Mouse (Mus musculus) C3H10T1/2 (cell line): Measurements from ENCODE around the gene Lrg1. TPM values are rescaled to one million over a fixed set of nuclear protein-coding genes. Genes with fewer than 3 reads are reported as not detected.

Source experiments
- polyA plus RNA-seq, 2 experiments: library from polyadenylated mRNA; unstranded; fragments of >200 nt; fragmentation: generic; extraction: Trizol; gene quantifications; one replicate each; pipeline ENCODE4 v1.2.1; 2012; ENCODE audit warnings: missing spikeins in 2 of 2

The Lrg1 gene
- under 1 TPM in 1 of 2 experiments, not detected in 1; 0.08 TPM for polyA plus RNA-seq

DNA sequence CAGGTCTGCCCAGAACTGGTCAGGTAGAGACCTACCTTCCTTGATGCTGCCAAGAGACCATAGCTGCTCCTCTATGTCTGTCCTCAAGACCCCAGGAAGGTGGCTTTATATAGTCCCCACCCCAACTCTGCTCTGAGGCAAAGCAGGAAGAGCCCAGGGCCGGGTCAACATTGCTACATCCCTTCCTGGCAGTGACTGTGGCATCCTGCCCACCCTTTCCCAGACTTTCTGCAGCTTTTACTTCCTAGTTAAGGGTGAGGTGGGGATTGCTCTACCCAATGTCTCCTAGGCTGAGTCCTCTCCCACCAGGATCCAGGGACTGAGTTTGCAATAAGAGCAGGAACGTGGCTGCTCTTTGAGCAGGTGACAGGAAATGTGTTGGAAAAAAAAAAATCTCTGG lies at the start of gene Lrg1:
TSS of gene Lrg1 (minus strand) at position 176 of the 400 bp plus-strand sequence.

DNA sequence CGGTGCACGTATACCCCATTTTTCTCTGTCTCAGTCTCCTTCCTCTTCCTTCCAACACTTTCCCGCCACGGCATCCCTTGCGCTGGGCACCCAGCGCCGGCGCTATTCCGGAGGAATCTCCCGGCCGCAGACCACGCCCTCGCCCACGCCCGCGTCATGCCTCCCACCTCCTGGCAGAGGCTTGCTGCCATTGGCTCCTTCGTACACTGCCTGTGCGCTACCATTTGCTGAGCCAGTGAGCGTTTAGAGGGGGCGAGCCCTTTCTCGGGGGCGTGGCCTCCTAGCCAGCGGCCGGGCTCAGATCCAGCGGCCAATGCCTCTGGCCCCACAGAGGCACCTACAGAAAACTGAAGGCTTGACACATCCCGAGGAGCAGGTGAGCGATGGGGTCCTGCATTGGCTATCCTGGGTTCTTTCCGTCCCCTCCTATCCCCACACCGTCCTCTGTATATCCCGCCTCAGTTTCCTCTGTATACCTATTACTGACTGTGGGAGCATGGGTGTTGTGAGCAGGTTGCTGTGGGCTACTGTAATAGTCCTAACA lies 40.5 kb upstream of the Lrg1 start, which contains the start of gene Tnfaip8l1:
TSS of gene Tnfaip8l1 (plus strand) at position 247 of the 544 bp plus-strand sequence.

DNA sequence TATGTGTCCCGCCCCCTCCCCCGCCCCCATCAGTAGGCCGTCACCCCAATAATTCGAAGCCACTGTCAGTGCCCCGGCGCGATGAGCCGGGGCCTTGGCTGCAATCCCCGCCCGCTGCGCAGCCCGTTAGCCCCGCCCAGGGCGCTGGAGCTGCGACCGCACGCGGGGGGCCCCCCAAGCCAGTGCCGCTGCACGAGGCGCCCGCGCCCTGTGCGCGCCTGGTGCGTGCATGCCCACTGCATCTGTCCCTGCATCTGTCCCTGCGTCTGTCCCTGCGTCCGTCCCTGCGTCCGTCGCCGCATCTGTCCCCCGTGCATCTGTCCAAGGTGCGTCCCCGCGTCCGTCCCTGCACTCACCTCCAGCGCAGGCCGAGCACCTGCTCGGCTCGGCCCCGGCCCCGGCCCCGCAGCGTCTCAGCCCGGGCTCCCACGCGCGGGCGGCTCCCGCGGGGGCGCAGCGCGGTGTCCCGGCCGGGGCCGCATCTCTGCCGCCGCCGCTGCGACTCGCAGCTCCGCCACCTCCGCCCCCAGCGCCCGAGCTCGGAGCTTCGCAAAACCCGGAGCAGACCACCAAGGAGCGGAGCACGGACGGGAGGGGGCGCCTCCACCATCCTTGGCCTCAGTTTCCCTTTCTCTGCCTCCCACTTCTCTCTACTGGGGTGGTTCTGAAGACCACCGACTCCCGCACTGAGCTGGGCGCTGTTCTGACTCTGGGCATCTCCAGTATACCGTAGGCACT lies 18.2 kb upstream of the Lrg1 start, which contains the start of gene Sema6b:
TSS of gene Sema6b (minus strand) at position 486 of the 738 bp plus-strand sequence.

DNA sequence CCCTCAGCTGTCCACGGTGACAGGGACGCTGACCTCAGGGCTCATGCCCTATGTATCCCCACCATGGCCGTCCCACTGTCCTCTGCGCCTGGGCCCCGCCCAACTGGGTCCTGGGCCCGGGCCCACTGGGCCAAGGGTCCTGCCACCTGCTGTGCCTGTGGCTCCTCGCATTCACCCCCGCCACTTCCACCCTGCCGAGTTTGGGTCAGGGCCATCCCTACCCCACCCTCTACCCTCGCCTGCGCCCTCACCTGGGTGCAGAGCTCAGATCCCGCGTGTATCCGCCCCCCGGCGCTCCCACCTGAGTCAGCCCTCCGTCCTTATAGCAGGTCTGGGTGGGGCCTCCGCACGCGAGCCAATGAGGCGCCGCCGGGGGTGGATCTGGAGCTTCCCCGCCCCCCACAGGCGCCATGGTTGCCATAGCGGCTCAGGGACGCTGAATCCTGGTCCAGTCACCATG lies 4.5 kb downstream of the Lrg1 start, which contains the start of gene Plin5:
TSS of gene Plin5 (minus strand) at position 346 of the 460 bp plus-strand sequence.

DNA sequence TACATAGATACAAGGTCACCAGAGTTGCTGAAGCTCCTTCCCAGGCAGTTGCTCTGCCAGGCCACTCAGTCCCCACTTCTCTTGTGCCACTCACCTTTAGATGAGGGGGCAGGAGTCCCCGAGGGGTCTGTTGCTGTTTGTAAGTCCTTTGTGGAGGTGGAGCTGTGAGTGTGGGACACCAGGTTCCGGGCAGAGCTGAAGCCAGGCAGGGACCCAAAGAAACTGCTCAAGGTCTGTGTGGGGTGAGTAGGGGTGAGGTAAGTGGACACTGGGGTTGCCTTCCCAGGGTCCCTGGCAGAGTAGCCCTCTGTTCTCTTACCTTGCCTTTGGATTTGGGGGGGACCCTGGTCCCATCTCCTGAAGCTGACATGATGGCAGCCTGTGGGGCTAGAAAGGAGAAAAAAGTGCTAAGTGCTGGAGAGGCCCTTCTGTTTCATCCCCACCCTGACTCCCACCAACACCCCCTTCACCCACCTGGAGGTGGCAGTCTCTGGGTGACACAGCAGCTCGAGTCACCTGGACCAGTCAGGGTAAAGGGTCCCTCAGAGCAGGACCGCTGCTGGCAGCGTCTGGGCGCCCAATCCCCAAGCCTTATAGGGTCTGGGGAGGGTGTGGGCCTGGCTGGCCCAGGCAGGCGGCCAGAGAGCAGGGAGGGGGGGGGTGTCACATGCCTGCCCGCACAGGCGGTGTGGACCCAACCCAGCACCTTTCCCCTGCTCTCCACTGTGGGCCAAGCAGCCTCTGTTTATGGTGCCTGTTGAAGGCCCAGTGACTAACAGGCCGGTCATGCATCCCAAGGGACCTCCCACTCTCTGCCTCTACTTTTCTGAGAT lies 12.4 kb downstream of the Lrg1 start, which contains the start of gene Plin4:
TSS of gene Plin4 (minus strand) at position 585 of the 833 bp plus-strand sequence.

DNA sequence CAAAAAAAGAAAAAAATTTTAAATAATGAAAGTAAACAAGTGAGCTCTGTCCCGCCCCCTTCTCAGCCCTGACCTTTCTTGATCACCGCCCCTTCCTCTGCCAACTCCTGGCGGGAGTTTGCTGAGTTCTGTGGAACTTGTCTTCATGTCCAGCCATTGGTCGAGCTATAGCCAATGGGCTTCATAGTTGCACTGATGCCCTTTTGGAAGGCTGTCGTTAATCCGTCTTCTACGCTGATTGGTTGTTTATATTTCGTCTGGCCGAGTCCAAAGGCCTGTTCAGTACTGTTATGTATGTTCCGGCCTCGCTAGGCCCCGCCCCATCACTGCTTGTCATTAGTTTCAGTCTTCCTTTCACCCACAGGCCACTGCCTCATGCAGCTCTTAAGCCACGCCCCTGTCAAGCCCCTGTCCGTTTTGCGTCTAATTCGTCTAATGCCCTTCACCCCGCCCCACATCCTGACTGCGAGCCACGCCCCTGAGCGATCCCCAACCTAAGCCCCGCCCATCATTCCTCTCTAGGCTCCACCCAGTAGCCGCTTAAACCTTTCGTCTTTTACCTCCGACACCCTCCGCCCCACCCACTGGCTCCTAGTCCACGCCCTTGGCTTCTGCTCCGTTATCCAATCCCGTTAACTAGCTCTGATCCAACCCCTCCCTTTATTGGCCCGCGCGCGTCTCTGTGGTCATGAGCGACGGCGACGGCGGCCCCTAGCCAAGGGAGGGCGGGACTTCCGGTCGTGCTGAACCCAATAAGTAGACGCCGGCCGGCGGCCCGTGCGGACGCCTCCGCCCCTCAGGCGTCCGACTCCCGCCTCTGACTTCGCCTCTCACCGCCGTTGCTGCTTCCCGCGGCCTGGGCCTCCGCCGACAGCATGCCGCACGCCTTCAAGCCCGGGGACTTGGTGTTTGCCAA lies 42.7 kb downstream of the Lrg1 start, which contains the start of gene Hdgfl2:
TSS of gene Hdgfl2 (plus strand) at position 755 of the 916 bp plus-strand sequence.

DNA sequence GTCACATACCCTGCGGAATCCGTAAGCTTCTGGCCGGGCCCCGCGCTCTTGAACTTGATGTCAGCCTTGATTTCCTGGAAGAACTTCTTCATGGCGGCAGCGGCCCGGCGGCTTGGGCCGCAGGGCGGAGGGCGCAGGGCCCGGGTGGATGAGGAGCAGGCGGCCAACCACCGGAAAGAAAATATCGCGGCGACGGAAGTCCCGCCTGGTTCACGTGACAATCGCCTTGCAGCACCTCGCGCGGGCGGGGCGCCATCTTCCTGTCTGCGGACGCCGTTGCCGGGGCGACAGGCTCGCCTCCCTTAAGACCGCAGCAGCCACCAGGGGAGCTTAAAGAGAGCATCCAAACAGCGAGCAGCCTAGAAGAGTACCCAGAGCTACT lies 47.0 kb downstream of the Lrg1 start, which contains the start of gene Ubxn6:
TSS of gene Ubxn6 (minus strand) at position 202 of the 382 bp plus-strand sequence.

Other genes with a start within 250 kb of the Lrg1 start
- gene Zfp119a, start 243.1 kb downstream of the Lrg1 start, polyA plus RNA-seq, result under 1 TPM; 0.07 to 0.77 TPM
- 1 to 10 TPM in 1 of 2 experiments, under 1 TPM in 1; 0.12 to 1.7 TPM for gene Zfp959, start 229.9 kb downstream of the Lrg1 start, polyA plus RNA-seq
- gene Zfp119b, start 172.5 kb downstream of the Lrg1 start, polyA plus RNA-seq, result under 1 TPM; 0.06 to 0.94 TPM
- under 1 TPM in 1 of 2 experiments, not detected in 1; 0.06 TPM for gene Ebi3, start 169.4 kb downstream of the Lrg1 start, polyA plus RNA-seq
- gene Yju2, start 162.9 kb downstream of the Lrg1 start, polyA plus RNA-seq, result 10 to 100 TPM; 16.0 to 20.0 TPM
- gene Shd, start 151.5 kb downstream of the Lrg1 start, polyA plus RNA-seq, result under 1 TPM; 0.02 to 0.21 TPM
- gene Fsd1, start 135.5 kb downstream of the Lrg1 start, polyA plus RNA-seq, result 1 to 10 TPM in 1 of 2 experiments, under 1 TPM in 1; 0.64 to 1.5 TPM
- gene Stap2, start 116.4 kb downstream of the Lrg1 start, polyA plus RNA-seq, result 1 to 10 TPM in 1 of 2 experiments, under 1 TPM in 1; 0.34 to 1.7 TPM
- 100 to 1,000 TPM; 124 to 143 TPM for gene Mpnd, start 116.3 kb downstream of the Lrg1 start, polyA plus RNA-seq
- gene Sh3gl1, start 85.4 kb downstream of the Lrg1 start, polyA plus RNA-seq, result 100 to 1,000 TPM in 1 of 2 experiments, 10 to 100 TPM in 1; 42.7 to 118 TPM
- 10 to 100 TPM; 11.2 to 22.3 TPM for gene Chaf1a, start 81.6 kb downstream of the Lrg1 start, polyA plus RNA-seq
- gene Ubxn6, start 47.0 kb downstream of the Lrg1 start, polyA plus RNA-seq, result 10 to 100 TPM; 74.6 to 75.5 TPM
- gene Hdgfl2, start 42.4 kb downstream of the Lrg1 start, polyA plus RNA-seq, result 10 to 100 TPM; 79.2 to 93.8 TPM
- gene Plin4, start 12.2 kb downstream of the Lrg1 start, polyA plus RNA-seq, result 10 to 100 TPM in 1 of 2 experiments, 1 to 10 TPM in 1; 2.6 to 25.7 TPM
- under 1 TPM in 1 of 2 experiments, not detected in 1; 0.07 TPM for gene Plin5, start 4.4 kb downstream of the Lrg1 start, polyA plus RNA-seq
- under 1 TPM; 0.48 to 0.54 TPM for gene Sema6b, start 18.3 kb upstream of the Lrg1 start, polyA plus RNA-seq
- gene Tnfaip8l1, start 40.5 kb upstream of the Lrg1 start, polyA plus RNA-seq, result 1 to 10 TPM; 1.8 to 9.3 TPM
- 100 to 1,000 TPM; 116 to 121 TPM for gene Mydgf, start 61.9 kb upstream of the Lrg1 start, polyA plus RNA-seq
- 10 to 100 TPM; 17.4 to 41.3 TPM for gene Dpp9, start 96.9 kb upstream of the Lrg1 start, polyA plus RNA-seq
- gene Fem1a, start 134.8 kb upstream of the Lrg1 start, polyA plus RNA-seq, result 10 to 100 TPM in 1 of 2 experiments, 1 to 10 TPM in 1; 7.5 to 10.7 TPM
- 10 to 100 TPM in 1 of 2 experiments, 1 to 10 TPM in 1; 7.4 to 27.7 TPM for gene Ticam1, start 154.8 kb upstream of the Lrg1 start, polyA plus RNA-seq
- gene Plin3, start 170.9 kb upstream of the Lrg1 start, polyA plus RNA-seq, result 10 to 100 TPM; 45.0 to 90.7 TPM
- gene Arrdc5, start 178.3 kb upstream of the Lrg1 start, polyA plus RNA-seq, result not detected
- 10 to 100 TPM; 32.1 to 55.2 TPM for gene Uhrf1, start 181.3 kb upstream of the Lrg1 start, polyA plus RNA-seq
- gene Kdm4b, start 204.1 kb upstream of the Lrg1 start, polyA plus RNA-seq, result 10 to 100 TPM in 1 of 2 experiments, 1 to 10 TPM in 1; 9.5 to 41.9 TPM